Mouse (Mus musculus) heart, postnatal 25 days (tissue): Measurements from ENCODE around the gene Lpar3. TPM values are rescaled to one million over a fixed set of nuclear protein-coding genes. Genes with fewer than 3 reads are reported as not detected.

Source experiments
- DNase-seq: peaks from one replicate; pipeline ENCODE4 v3.0.0; 2022; ENCODE audit warnings: low spot score
- intact Hi-C: fragments of 180-260 bp; cut with DNase I; formaldehyde crosslinking; loops from one replicate; pipeline ENCODE4 v1.15.1; 2025
- total RNA-seq, 2 experiments: library from RNA; stranded (reverse); gene quantifications; 2 replicates each; pipeline ENCODE4 v1.2.3; 2021

Gene Lpar3
- total RNA-seq, 2 experiments from 2014 or later: 0.36 to 0.65 TPM

- intact Hi-C loops: no loop called here
- DNase-seq: no peak
These were observed 31.0 kb downstream of the Lpar3 start for GRCm38 (mm10) chr3:146251771-146252170.

GRCm38 (mm10) chr3:146253736-146254320 lies 33.1 kb downstream of the Lpar3 start:
- intact Hi-C loops: no loop called here
- no peak for DNase-seq

- intact Hi-C loops: no loop called here
- no peak for DNase-seq
These were observed 34.4 kb downstream of the Lpar3 start for GRCm38 (mm10) chr3:146255123-146255522.

GRCm38 (mm10) chr3:146257483-146258122 lies 36.8 kb downstream of the Lpar3 start:
- intact Hi-C loops: no loop called here
- DNase-seq: no peak

DNA sequence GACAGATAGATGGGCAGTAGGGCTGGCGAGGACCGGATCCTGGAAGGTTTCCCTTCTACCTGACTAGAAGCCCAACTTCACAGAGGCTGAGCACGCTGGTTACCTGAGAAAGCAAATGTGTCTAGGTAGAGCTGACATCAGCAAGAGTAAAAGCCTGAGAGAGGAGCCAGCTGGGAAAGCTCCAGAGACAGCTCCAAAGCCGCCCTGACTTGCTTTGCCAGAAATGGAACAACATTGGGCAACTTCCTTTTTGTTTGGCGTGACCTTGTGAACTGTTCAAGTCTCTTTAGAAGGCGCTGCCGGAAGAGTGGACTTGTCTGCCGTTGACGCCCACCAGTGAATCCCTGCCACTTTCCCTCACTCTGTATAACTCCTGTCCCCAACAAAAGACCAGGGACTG lies 39.4 kb downstream of the Lpar3 start:
- no peak for DNase-seq
- intact Hi-C loops: no loop called here

DNA sequence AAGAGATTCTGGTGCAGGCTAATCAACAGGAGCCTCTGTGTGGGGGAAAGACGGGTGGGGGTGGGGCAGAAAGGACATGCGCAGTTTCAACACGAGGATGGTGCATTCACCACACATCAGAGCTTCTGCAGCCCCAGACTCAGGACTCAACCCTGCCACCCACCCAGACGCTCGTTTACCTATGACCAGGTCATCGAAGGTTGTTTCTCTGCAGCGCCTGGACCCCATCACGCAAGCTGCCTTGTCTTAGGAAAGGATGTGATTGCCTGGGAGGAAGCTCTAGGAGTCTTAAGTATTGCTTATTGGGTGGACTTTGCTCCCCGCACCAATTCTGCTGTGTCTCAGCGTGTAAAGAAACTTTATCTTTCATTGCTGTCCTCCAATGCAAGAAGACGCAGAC lies 40.1 kb downstream of the Lpar3 start:
- intact Hi-C loops: no loop called here
- no peak for DNase-seq

GRCm38 (mm10) chr3:146262536-146262935 lies 41.8 kb downstream of the Lpar3 start:
- no peak for DNase-seq
- intact Hi-C loops: no loop called here

DNA sequence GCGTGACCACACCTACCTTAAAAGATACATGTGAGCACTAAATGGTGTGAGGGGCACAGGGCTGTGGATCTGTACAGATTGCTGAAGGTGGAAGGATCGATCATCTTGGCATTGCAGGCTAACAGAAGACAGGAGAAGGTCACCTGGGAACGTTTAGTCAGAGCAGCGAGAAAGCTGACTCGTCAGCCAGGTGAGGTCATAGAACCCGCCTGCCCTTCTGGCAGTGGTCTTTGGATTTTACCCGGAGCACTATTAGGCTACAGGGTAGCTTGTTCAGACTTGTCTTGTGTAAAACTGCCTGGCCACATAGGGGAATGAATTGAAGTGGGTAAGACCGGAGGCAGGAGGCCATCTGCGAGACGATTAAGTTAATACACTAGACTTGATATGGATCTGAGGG lies 43.4 kb downstream of the Lpar3 start:
- intact Hi-C loops: no loop called here
- no peak for DNase-seq

DNA sequence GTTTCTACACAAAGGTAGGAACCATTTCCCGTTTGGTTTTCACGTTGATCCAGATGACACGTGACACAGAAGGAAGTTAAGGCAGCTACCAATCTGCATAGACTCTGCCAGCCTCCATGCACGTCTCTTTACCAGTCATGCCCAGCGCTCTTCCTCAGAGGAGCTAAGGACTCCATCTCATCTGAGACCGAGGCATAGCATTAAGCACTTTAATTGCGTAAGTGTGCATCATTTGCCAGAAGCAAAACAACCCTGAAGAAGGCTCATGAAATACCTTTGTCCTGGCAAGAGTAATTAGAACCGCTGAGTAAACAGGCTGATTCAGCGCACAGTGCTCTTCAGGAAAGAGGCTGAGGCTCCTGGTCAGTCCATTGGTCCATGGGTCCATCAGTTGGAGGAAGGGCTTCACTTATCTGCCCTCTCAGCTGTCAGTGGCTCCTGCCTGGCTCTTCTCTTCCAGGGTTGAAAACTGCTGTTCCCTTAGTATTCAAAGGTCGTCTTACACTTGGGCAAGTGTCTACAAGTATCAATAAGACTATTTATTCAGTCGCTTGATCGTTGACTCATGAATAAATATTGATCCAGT lies 44.9 kb downstream of the Lpar3 start:
- intact Hi-C loops: no loop called here
- DNase-seq: no peak

- intact Hi-C loops: no loop called here
- no peak for DNase-seq
These were observed 47.5 kb downstream of the Lpar3 start for GRCm38 (mm10) chr3:146268024-146268801.

GRCm38 (mm10) chr3:146274503-146274902 lies 53.7 kb downstream of the Lpar3 start:
- DNase-seq: no peak
- intact Hi-C loops: no loop called here

DNA sequence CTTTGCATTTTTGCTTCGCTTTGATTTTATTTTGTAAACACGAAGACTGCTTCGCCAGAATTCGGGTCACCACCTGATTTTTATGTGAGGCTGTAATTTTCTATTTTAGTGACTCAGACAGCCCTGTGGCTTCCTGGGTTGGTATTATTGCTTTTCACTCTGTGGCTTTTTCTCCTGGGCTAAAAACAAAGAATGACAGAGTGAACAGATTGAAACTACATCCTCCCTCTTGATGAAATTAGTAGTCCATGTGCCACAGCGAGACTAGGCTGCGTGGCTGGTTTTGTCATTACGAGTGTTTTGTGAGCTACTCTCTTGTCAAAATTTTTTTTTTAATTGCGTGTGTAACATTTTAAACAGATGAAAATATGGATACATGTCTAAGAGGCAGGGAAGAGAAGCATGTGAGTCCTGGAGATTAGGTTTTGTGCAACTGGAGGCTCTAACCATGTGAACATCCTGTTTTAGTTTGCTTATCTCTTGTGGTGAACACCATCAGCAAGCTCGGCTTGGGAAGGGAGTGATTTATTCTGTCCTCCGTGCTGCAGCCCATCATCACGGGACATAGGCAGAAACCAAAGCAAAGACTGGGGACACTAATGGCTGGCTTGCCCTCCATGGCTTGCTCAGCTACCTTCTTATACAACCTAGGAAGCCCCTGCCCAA lies 54.7 kb downstream of the Lpar3 start:
- intact Hi-C loops: no loop called here
- no peak for DNase-seq

DNA sequence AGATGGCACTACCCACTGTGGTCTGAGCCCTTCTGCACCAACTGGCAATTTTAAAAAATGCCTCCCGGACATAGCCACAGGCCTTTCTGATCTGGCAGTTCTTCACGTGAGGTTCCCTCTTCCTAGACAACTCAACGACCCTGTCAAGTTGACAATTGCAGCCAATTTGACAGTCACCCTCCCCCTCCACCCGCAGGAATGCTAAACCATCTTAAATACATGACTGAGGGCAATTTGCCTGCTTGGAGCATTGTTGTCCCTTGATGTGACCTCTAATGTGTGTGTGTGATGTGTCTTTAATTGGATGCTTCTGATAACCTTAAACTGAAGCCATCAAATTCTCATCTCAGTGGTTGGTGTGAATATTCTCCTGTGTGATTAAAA lies 55.3 kb downstream of the Lpar3 start:
- intact Hi-C loops: no loop called here
- DNase-seq: no peak

DNA sequence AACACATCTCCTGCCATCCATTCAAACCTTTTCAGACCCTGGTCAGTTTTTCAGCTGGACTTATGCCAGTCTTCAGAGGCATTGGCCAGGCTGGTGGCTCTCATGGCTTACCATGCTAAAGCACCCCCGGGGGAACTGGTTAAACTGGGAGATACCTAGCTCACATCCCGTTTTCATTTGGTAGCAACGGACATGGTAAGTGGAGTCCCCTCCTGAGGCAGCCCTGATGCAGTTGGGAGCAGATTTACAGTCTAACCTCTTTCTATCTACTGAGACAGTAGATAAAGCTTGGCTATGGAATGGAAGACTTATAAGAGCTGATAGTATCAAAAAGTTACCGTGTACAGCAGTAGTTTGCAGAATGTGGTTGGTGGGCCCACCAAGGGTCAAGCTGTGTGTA lies 56.2 kb downstream of the Lpar3 start:
- intact Hi-C loops: no loop called here
- no peak for DNase-seq

- intact Hi-C loops: no loop called here
- no peak for DNase-seq
These were observed 56.7 kb downstream of the Lpar3 start for GRCm38 (mm10) chr3:146277456-146277855.

- no peak for DNase-seq
- intact Hi-C loops: no loop called here
These were observed 57.7 kb downstream of the Lpar3 start for GRCm38 (mm10) chr3:146278195-146279140.

DNA sequence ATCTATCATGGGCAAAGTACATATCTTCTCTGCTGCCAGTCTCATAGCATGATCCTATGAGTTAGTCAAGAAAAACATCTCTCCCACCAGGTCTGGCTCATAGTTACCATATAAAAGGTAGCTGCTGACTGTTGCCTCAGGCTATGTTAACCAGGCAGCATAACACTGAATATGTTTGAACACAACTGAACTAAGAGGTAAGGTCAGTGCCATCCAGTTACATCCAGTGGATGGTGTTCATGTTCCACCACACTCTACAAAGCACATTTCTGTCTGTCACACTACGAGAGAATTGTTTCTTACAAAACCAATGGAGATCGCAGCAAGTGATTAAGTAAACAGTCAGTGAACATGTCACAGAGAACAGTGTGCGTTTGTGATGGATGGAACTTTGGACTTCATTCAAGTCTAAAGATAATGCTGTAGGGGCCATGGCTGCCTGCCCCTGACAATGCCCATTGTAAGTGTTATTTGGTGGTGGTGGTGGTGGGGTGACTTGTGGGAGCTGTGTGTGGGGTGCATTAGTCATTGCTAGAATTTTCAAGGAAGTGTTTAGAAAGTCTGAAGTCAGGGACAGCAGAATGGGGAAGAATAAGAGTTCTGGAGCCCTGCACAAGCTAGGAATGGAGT lies 63.1 kb downstream of the Lpar3 start:
- intact Hi-C loops: no loop called here
- DNase-seq: no peak

- no peak for DNase-seq
- intact Hi-C loops: no loop called here
These were observed 65.4 kb downstream of the Lpar3 start for GRCm38 (mm10) chr3:146286118-146286517.

GRCm38 (mm10) chr3:146291928-146292327 lies 71.2 kb downstream of the Lpar3 start:
- intact Hi-C loops: no loop called here
- DNase-seq: no peak
